Mouse (Mus musculus) E14TG2a.4 (cell line): ENCODE results near the gene Adamts9.

Source experiments
- CTCF ChIP-seq: conservative IDR thresholded peaks from 2 replicates; pipeline ENCODE4 v1.5.1; 2014; ENCODE audit warnings: low read length
- NANOG ChIP-seq: IDR thresholded peaks from 2 replicates; pipeline ENCODE4 v1.6.1; 2014; ENCODE audit warnings: borderline replicate concordance, low read length, mixed read lengths

DNA sequence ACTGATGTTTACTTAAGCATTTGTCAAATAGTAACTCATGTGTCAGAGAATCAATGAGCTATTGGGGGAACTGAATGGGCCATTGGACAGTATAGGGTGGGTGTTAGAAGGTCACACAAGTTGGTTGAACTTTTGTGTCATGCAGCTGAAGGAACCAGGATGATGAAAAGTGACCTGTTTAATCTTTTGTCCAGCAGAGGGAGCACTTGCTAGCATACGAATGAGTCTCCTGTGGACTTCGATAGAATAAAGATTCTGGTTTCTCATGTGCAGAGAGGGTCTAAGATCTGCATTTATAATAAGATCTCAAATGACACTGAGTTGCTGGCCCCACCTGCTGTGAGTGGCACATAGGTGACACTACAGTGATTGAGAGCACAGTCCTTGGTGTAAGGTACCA lies 166.9 kb downstream of the Adamts9 start:
- peak; percentile 48 for TF ChIP-seq CTCF
- no peak for TF ChIP-seq NANOG
